Mouse (Mus musculus): ENCODE data around the gene Atxn7l3b.

DNA sequence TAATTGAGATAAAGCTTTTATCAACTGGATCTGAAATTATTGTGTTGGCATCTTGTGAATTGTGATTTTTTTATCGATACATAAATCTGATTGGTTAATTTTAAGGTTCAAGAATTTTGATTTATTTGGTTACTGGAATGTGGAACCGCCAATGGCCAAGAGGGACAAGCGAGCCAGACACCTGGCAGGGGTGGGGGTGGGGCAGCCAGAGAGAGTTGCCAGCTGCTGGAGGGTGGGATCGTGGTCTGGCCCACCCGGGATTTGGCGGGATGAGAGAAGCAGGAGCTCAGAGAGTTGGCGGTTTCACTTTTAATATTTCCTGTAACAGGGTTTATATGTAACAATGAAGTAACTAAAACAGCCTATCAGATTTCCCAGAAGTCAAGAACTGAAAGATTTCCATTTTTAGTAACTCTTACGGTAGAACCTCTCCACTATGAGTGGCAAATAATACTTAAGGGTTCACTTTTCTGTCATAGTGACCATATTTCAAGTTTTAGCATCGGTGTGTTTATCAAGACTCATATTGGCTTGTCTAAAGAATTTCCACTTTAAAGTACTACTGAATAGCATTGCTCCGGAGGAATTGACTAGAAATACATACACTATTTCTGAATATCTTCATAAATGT lies 35.1 kb downstream of the Atxn7l3b start:
- no peak for TF ChIP-seq CTCF (IDR thresholded peaks at IDR 0.05; ENCODE audit: extremely low read depth, insufficient read depth, low read length)
- TF ChIP-seq POLR2A (IDR thresholded peaks at IDR 0.05; ENCODE audit: extremely low read depth, insufficient read depth, low read length): no peak

Data from cortical plate, adult 2 months (tissue).